Mouse (Mus musculus) gastrocnemius, adult 8-10 months (tissue): ENCODE measurements around the gene Hnf1a. TPM values are rescaled to one million over a fixed set of nuclear protein-coding genes. Genes with fewer than 3 reads are reported as not detected.

Source experiments
- total RNA-seq, 4 experiments: library from RNA; stranded (reverse); gene quantifications; 2 replicates each; pipeline ENCODE4 v1.2.4; 2022

Gene Hnf1a
- total RNA-seq, 4 experiments from 2014 or later: not detected

Other genes with a start within 250 kb of the Hnf1a start
- 10 to 100 TPM; 12.8 to 15.7 (median 14.4) TPM for gene Ankrd13a, start 196.4 kb downstream of the Hnf1a start, total RNA-seq
- gene Git2, start 195.6 kb downstream of the Hnf1a start, total RNA-seq: 10 to 100 TPM; 12.7 to 19.4 (median 16.6) TPM
- 1 to 10 TPM; 2.1 to 6.2 (median 3.1) TPM for gene 1500011B03Rik, start 147.6 kb downstream of the Hnf1a start, total RNA-seq
- gene 4930519G04Rik, start 117.4 kb downstream of the Hnf1a start, total RNA-seq: not detected
- not detected for gene Gm9936, start 112.4 kb downstream of the Hnf1a start, total RNA-seq
- 1 to 10 TPM in 2 of 4 experiments, under 1 TPM in 2; 0.19 to 1.6 (median 0.86) TPM for gene Oasl2, start 74.2 kb downstream of the Hnf1a start, total RNA-seq
- gene Oasl1, start 47.9 kb downstream of the Hnf1a start, total RNA-seq: not detected
- 10 to 100 TPM; 16.9 to 29.0 (median 26.0) TPM for gene 2210016L21Rik, start 28.9 kb downstream of the Hnf1a start, total RNA-seq
- gene Sppl3, start 40.0 kb upstream of the Hnf1a start, total RNA-seq: 10 to 100 TPM; 18.2 to 20.9 (median 20.0) TPM
- gene Gm10401, start 127.2 kb upstream of the Hnf1a start, total RNA-seq: not detected
- gene Acads, start 148.3 kb upstream of the Hnf1a start, total RNA-seq: 10 to 100 TPM; 66.4 to 76.7 (median 72.5) TPM
- 10 to 100 TPM in 2 of 4 experiments, 1 to 10 TPM in 2; 8.6 to 11.7 (median 9.8) TPM for gene Unc119b, start 163.9 kb upstream of the Hnf1a start, total RNA-seq
- 100 to 1,000 TPM; 140 to 220 (median 197) TPM for gene Mlec, start 187.1 kb upstream of the Hnf1a start, total RNA-seq
- 1 to 10 TPM in 1 of 4 experiments, under 1 TPM in 3; 0.22 to 1.1 (median 0.38) TPM for gene Cabp1, start 223.3 kb upstream of the Hnf1a start, total RNA-seq